In genomic region chr4:154022844-154023243, GRCm38 (mm10) we compare ENCODE assay signal across 1 mouse cellular context.
A peak's percentile ranks its signal among the peaks of the same experiment; 100 is the strongest.
TF ChIP-seq lines count a peak whose summit lies in the region.

No protein-coding gene starts in this region.

TF ChIP-seq in myocyte, 11 proteins besides CTCF, POLR2A, EP300 and RAD21:
- TF ChIP-seq MAX (IDR thresholded peaks at IDR 0.05; ENCODE audit: low read depth), result no peak
- no peak for TF ChIP-seq E2F4 (IDR thresholded peaks at IDR 0.05; ENCODE audit: insufficient read depth)
- TF ChIP-seq REST (IDR thresholded peaks at IDR 0.05; ENCODE audit: insufficient read depth, insufficient read length), result no peak
- TF ChIP-seq USF1 (IDR thresholded peaks at IDR 0.05; ENCODE audit: low read depth), result no peak
- TF ChIP-seq TCF3 (IDR thresholded peaks at IDR 0.05; ENCODE audit: insufficient read length, low read depth), result no peak
- TF ChIP-seq CEBPB (IDR thresholded peaks at IDR 0.05; ENCODE audit: insufficient read depth, poor library complexity, severe bottlenecking), result no peak
- TF ChIP-seq POLR2AphosphoS2 (IDR thresholded peaks at IDR 0.05; ENCODE audit: insufficient read length, low read depth), result peak; percentile 33
